Mouse (Mus musculus) G1E (cell line): ENCODE results near the gene Wnt3a. TPM values are rescaled to one million over a fixed set of nuclear protein-coding genes. Genes with fewer than 3 reads are reported as not detected.
"Not testable (repeated sequence)": the region's sequence is repeated elsewhere in the genome, so short reads cannot be mapped to it uniquely, and the experiment has no call there.

Experiments used
- ATAC-seq: 2 replicates; pipeline ENCODE4 v1.8.0; 2016; ENCODE audit warnings: mild to moderate bottlenecking; ENCODE audit not compliant: insufficient number of reproducible peaks, poor library complexity, low FRiP score, severe bottlenecking; ENCODE audit errors: extremely low read depth
- DNase-seq: peaks from one replicate; pipeline ENCODE4 v3.0.0; 2012; ENCODE audit warnings: low spot score
- H3K27me3 ChIP-seq: 2 replicates; pipeline ENCODE4 v1.6.1; 2012; ENCODE audit warnings: mild to moderate bottlenecking, low read length, inconsistent platforms; ENCODE audit not compliant: insufficient read depth
- H3K36me3 ChIP-seq: replicated peaks from 2 replicates; pipeline ENCODE3; 2012; ENCODE audit warnings: mild to moderate bottlenecking, inconsistent platforms
- H3K4me1 ChIP-seq: 2 replicates; pipeline ENCODE4 v1.6.1; 2012; ENCODE audit warnings: low read depth, low read length, inconsistent platforms, mixed read lengths; ENCODE audit not compliant: insufficient read depth
- H3K4me3 ChIP-seq: 2 replicates; pipeline ENCODE4 v1.5.1; 2012; ENCODE audit warnings: low read depth, mild to moderate bottlenecking, inconsistent platforms, low read length, moderate library complexity, mixed read lengths
- H3K9me3 ChIP-seq: replicated peaks from 2 replicates; pipeline ENCODE4 v1.6.1; 2012; ENCODE audit warnings: inconsistent platforms
- CTCF ChIP-seq: IDR thresholded peaks from 2 replicates; pipeline ENCODE4 v1.5.1; 2012; ENCODE audit warnings: low read depth, low read length, inconsistent platforms, mixed read lengths
- GATA1 ChIP-seq: IDR thresholded peaks from 2 replicates; pipeline ENCODE4 v1.6.1; 2012; ENCODE audit warnings: borderline replicate concordance, low read length, inconsistent platforms, mixed read lengths
- GATA2 ChIP-seq: IDR thresholded peaks from 2 replicates; pipeline ENCODE4 v1.6.1; 2012; ENCODE audit warnings: low read depth, low read length, inconsistent platforms, borderline replicate concordance
- POLR2AphosphoS5 ChIP-seq: IDR thresholded peaks from 2 replicates; pipeline ENCODE4 v1.6.1; 2012; ENCODE audit warnings: low read depth, low read length, inconsistent platforms; ENCODE audit not compliant: insufficient replicate concordance
- TAL1 ChIP-seq: conservative IDR thresholded peaks from 2 replicates; pipeline ENCODE4 v1.6.1; 2012; ENCODE audit warnings: low read depth, low read length, inconsistent platforms, mixed read lengths
- polyA plus RNA-seq: library from polyadenylated mRNA; stranded (reverse); fragments of >175 nt; gene quantifications from 2 replicates; pipeline ENCODE4 v1.2.3, GENCODE M21; 2012
- total RNA-seq, 2 experiments: library from RNA; stranded (forward) in 1 of 2; stranded (reverse) in 1 of 2; fragments of 200-1000 nt in 1 of 2; fragments of >200 nt in 1 of 2; fragmentation: Nextera tagmentation in 1 of 2; gene quantifications; 2 replicates each; pipeline ENCODE4 v1.2.3; 2014 to 2017

Wnt3a gene
- total and polyA plus RNA-seq, 3 experiments: not detected

- peaks cover 64% of the 10 kb centered on the region for H3K27me3 ChIP-seq
Measured at GRCm38 (mm10) chr11:59302700-59303569, 12.4 kb upstream of the Wnt3a start.

DNA sequence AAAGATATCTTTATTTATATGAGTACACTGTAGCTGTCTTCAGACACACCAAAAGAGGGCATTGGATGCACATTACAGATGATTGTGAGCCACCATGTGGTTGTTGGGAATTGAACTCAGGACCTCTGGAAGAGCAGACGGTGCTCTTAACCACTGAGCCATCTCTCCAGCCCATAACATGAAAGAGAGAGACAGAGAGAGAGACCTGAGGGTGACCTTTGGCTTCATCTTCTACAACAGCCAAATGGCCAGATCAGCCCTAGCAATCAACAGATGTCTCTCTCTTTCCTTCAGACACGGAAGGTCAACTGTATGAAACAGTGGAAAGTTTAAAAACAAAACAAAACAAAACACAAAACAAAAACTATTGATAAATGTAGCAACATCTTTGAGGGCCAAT is 10.5 kb upstream of the Wnt3a start:
- H3K27me3 ChIP-seq: peaks cover 63% of the 10 kb centered on the region
- H3K4me1 ChIP-seq, H3K36me3 ChIP-seq, H3K9me3 ChIP-seq, DNase-seq, ATAC-seq, H3K4me3 ChIP-seq: not testable (repeated sequence)

More at GRCm38 (mm10) chr11:59302700-59303569, 12.4 kb upstream of the Wnt3a start:
- Histone ChIP-seq H3K36me3 (no peaks in the 10 kb centered on the region), H3K4me1 (no peaks in the 10 kb centered on the region), H3K4me3 (no peak overlapping the region), H3K9me3 (peaks cover 10% of the 10 kb centered on the region)
- DNase-seq: peak; percentile 60
- ATAC-seq: no peak
- TF ChIP-seq GATA2 (no peak), CTCF (peak; percentile 31; the same call in 1 of the 2 replicates)

- no peaks in the 10 kb centered on the region for H3K9me3 ChIP-seq
- peaks cover 59% of the 10 kb centered on the region for H3K27me3 ChIP-seq
- TF ChIP-seq GATA2 (no peak), POLR2AphosphoS5 (no peak), TAL1 (no peak), CTCF (no peak), GATA1 (no peak)
- ATAC-seq (no peak), DNase-seq (no peak)
- H3K36me3 ChIP-seq: no peaks in the 10 kb centered on the region
- H3K4me1 ChIP-seq: no peaks in the 10 kb centered on the region
- H3K4me3 ChIP-seq: no peak overlapping the region
Measured at GRCm38 (mm10) chr11:59300185-59300584, 9.6 kb upstream of the Wnt3a start.

- Histone ChIP-seq H3K4me3 (no peak overlapping the region), H3K27me3 (peaks cover 48% of the 10 kb centered on the region), H3K4me1 (peaks cover 5% of the 10 kb centered on the region; the same call in 1 of the 2 replicates), H3K36me3 (no peaks in the 10 kb centered on the region), H3K9me3 (no peaks in the 10 kb centered on the region)
- DNase-seq (no peak), ATAC-seq (no peak)
- no peak for TF ChIP-seq CTCF
- no peak for TF ChIP-seq TAL1
- TF ChIP-seq GATA2: no peak
- no peak for TF ChIP-seq GATA1
- TF ChIP-seq POLR2AphosphoS5: no peak
Measured at GRCm38 (mm10) chr11:59297941-59298340, 7.4 kb upstream of the Wnt3a start.

DNA sequence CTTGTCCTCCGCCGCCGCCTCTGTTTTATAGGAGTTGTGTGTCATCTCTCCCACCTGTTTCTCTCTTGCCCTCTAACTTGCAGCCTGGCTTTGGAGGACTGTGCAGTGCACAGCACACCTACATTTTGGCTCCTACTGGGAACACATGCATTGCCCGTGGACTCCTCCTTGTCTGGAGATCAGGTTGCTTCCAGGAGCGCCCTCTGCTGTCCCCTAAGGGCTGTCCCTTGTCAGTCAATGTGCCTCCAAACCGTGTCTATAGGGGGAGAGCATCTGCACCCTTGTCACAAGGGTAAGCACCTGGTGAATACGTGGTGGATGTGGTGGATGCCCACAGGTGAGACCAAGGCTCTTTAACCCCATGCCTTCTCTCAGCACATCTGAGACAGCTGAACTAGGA is 3.1 kb upstream of the Wnt3a start:
- peaks cover 10% of the 10 kb centered on the region for H3K4me1 ChIP-seq
- H3K4me3 ChIP-seq: no peak overlapping the region
- no peaks in the 10 kb centered on the region; the same call in 1 of the 2 replicates for H3K9me3 ChIP-seq
- DNase-seq: peak; percentile 72
- no peaks in the 10 kb centered on the region for H3K36me3 ChIP-seq
- no peak for ATAC-seq
- H3K27me3 ChIP-seq: peaks cover 69% of the 10 kb centered on the region
- TF ChIP-seq GATA2: no peak
- 0 out of 2 replicates have a peak, but pooled peaks have one; percentile 51 for TF ChIP-seq CTCF

DNA sequence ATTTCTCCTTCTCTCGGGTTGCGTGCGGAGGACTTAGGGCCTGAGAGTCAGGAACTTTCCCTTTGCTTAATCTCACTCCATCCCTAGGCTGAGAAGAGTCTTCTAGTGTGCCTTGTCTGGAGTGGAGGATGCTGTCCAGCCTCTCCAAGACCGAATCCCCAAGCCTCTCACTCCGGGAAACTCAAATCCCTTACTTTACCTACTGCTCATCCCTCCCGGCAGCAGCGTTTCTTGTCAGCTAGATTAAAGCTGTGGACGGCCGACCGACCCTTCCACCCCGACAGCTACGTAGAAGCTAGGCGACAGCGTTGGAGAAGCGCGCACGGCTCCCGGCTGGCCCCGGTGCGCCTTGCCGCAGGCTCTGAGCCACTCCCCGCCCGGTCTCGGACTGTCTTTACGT is 846 bp downstream of the Wnt3a start:
- TF ChIP-seq TAL1 (no peak), GATA2 (no peak), CTCF (no peak), GATA1 (no peak)
- Histone ChIP-seq H3K36me3 (no peaks in the 10 kb centered on the region), H3K4me1 (peaks cover 10% of the 10 kb centered on the region), H3K9me3 (no peaks in the 10 kb centered on the region; the same call in 1 of the 2 replicates), H3K27me3 (peaks cover 69% of the 10 kb centered on the region), H3K4me3 (no peak overlapping the region)
- no peak for ATAC-seq
- no peak for DNase-seq

DNA sequence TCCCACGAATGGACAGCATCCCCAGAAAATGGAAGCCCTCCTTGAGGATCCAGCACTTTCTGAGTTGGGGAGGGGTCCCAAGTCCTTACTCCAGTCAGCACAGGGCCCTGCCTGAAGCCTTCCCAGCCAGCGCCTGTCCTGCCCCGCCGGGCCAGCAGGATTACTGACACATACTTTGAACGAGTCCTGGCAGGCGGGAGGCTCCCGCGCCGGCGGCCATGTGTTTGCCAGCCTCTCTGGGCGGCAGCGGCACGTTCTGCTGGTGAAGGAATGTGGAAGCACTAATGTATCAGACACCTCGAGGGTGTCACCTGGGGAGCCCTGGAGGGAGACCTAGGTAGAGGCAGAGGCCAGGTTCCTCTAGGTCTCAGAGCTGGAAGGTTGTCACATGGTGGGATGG is 6.4 kb downstream of the Wnt3a start:
- TF ChIP-seq GATA1 (no peak), CTCF (no peak), POLR2AphosphoS5 (no peak), GATA2 (no peak), TAL1 (no peak)
- no peaks in the 10 kb centered on the region for H3K4me1 ChIP-seq
- H3K36me3 ChIP-seq: no peaks in the 10 kb centered on the region
- ATAC-seq: no peak
- H3K9me3 ChIP-seq: no peaks in the 10 kb centered on the region
- H3K27me3 ChIP-seq: peaks cover 74% of the 10 kb centered on the region
- no peak for DNase-seq
- H3K4me3 ChIP-seq: no peak overlapping the region
